Mouse (Mus musculus) liver, embryonic 14.5 days (tissue): ENCODE measurements around the gene Gm10271. TPM values are rescaled to one million over a fixed set of nuclear protein-coding genes. Genes with fewer than 3 reads are reported as not detected.

ENCODE experiments used
- ATAC-seq: fragments of 200-750 bp; cut with Nextera tagmentation; 2 replicates; pipeline ENCODE4 v1.8.0; 2017; ENCODE audit warnings: moderate number of reproducible peaks, mild to moderate bottlenecking, moderate library complexity; ENCODE audit not compliant: insufficient read depth
- DNase-seq, 3 experiments: peaks; one replicate each; pipeline ENCODE4 v3.0.0-alpha.2; 2012 to 2013; ENCODE audit warnings: low read depth in 3 of 3, low spot score in 3 of 3
- H3K27ac ChIP-seq: fragments of 300-500 bp; sonication (generic); 2 replicates; pipeline ENCODE4 v1.5.1; 2014; ENCODE audit warnings: moderate library complexity, mild to moderate bottlenecking, control low read depth, inconsistent platforms
- H3K27me3 ChIP-seq: fragments of 300-500 bp; sonication (generic); 2 replicates; pipeline ENCODE4 v1.6.1; 2014; ENCODE audit warnings: mild to moderate bottlenecking, low read length, moderate library complexity; ENCODE audit not compliant: control insufficient read depth, insufficient read depth
- H3K36me3 ChIP-seq: fragments of 300-500 bp; sonication (generic); replicated peaks from 2 replicates; pipeline ENCODE4 v1.6.1; 2014; ENCODE audit warnings: low read depth; ENCODE audit not compliant: control insufficient read depth, insufficient read depth
- H3K4me1 ChIP-seq, 2 experiments: fragments of 200-500 bp in 1 of 2; fragments of 300-500 bp in 1 of 2; sonication (generic) in 1 of 2; replicated peaks; 2 replicates each; pipeline ENCODE4 v1.6.1; 2012 to 2014; ENCODE audit warnings: antibody characterized with exemption in 1 of 2, inconsistent platforms in 1 of 2, low read length in 1 of 2; ENCODE audit not compliant: control insufficient read depth in 2 of 2, insufficient read depth in 2 of 2
- H3K4me2 ChIP-seq: fragments of 300-500 bp; sonication (generic); 2 replicates; pipeline ENCODE4 v1.6.1; 2014; ENCODE audit warnings: low read depth, mild to moderate bottlenecking, control low read depth, moderate library complexity
- H3K4me3 ChIP-seq, 2 experiments: fragments of 200-500 bp in 1 of 2; fragments of 300-500 bp in 1 of 2; sonication (generic) in 1 of 2; 2 replicates each; pipeline ENCODE4 v1.5.1; 2012 to 2014; ENCODE audit warnings: low read depth in 2 of 2, low read length in 2 of 2, mild to moderate bottlenecking in 2 of 2, control low read depth in 1 of 2, inconsistent platforms in 1 of 2, moderate library complexity in 1 of 2; ENCODE audit not compliant: insufficient read depth in 1 of 2
- H3K9ac ChIP-seq: fragments of 300-500 bp; sonication (generic); replicated peaks from 2 replicates; pipeline ENCODE4 v1.6.1; 2014; ENCODE audit warnings: mild to moderate bottlenecking, control low read depth, moderate library complexity
- H3K9me3 ChIP-seq: fragments of 300-500 bp; sonication (generic); 2 replicates; pipeline ENCODE4 v1.6.1; 2016; ENCODE audit warnings: low read length, mixed read lengths; ENCODE audit not compliant: control insufficient read depth
- CTCF ChIP-seq: IDR thresholded peaks from 2 replicates; pipeline ENCODE4 v1.5.1; 2016; ENCODE audit warnings: antibody characterized with exemption, low read depth, control low read depth
- EP300 ChIP-seq: IDR thresholded peaks from 2 replicates; pipeline ENCODE4 v1.6.1; 2016; ENCODE audit warnings: antibody characterized with exemption, low read depth
- WGBS: fragments of 180-500 bp; shearing (Covaris S2); extraction: QIAGEN DNeasy Blood & Tissue Kit; methylation state at CpG from one replicate; pipeline ENCODE4 v1.1.7; 2014; ENCODE audit not compliant: insufficient replicate concordance; 5-methylcytosine and 5-hydroxymethylcytosine counted together
- polyA plus RNA-seq, 2 experiments: library from polyadenylated mRNA; depleted of rRNA in 1 of 2; stranded (reverse) in 1 of 2; unstranded in 1 of 2; fragments of >200 nt; fragmentation: Nextera tagmentation in 1 of 2; extraction: Ambion mirVana in 1 of 2; gene quantifications; 2 replicates each; pipeline versions ENCODE4 v1.2.1 to v1.2.3; 2012 to 2014

Gene Gm10271
- polyA plus RNA-seq (2012; rRNA removed) (not detected in 2 replicates), polyA plus RNA-seq (2014; fragmentation: Nextera tagmentation; extraction: Ambion mirVana) (not detected in 2 replicates)

DNA sequence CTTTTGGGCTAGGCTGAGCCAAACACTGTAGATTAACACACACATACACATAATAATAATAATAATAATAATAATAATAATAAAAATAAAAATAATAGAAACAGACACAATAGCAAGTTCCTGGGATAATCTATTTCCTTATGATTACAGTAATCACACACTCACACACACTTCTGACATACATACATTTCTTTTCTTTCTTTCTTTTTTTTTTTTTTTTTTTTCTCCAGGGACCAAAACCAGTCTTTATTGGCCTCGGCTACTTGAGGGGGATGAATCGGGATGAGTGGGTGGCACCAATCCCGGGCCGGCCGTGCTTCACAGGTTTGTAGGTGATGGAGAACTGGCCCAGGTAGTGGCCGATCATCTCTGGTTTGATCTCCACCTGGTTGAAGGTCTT is at the start of gene Gm10271:
TSS of gene Gm10271 (minus strand) at position 101 of the 400 bp plus-strand sequence.
- Histone ChIP-seq H3K27ac (no peak within 1 kb of the TSS), H3K4me2 (no peak within 1 kb of the TSS), H3K9ac (no peak within 1 kb of the TSS), H3K36me3 (no peaks in the 10 kb centered on the region), H3K4me1 (no peaks in the 10 kb centered on the region), H3K9me3 (no peaks in the 10 kb centered on the region), H3K27me3 (no peaks in the 10 kb centered on the region), H3K4me3 (no peak within 1 kb of the TSS)
- TF ChIP-seq EP300 (no peak), CTCF (no peak)
- no peak for DNase-seq
- WGBS = 85% methylated on average over 6 of the region's 6 CpGs
- ATAC-seq = no peak

DNA sequence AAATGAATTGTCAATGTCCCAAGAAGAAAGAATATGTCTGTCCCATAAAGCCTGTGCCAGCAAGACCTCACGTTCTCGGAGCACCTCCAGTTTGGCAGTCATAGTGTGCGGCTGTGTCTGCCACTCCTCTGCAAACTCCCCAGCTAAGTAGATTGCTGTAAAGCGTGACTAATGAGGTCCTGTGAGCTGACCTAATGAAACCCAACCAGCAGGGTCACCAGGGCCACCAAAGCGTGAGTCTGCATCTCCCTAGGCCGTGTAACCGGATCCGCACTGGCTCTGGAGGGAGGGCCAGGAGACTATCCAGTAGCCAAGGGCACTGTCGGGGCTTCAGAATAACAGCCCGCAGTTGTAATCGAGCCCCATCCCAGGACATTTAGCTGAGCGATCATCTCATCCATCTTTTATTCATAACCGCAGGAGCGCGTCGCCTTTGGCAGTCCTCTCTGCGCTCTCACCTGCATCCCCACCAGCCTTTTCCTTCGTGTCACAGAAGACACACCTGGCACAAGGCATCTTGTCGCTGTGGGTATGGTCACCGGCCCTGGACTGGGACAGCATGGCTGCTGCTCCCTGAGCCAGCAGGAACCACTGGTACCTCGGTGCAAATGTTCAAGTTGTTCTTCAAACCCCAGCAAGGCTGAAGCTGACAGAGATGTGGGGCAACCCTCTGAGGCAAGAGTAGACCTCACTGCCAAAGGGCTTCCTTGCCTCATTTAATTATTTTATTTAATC is 48.8 kb upstream of the Gm10271 start:
- no peak for TF ChIP-seq EP300
- no peak for TF ChIP-seq CTCF
- DNase-seq (no peak), ATAC-seq (no peak)
- no peaks in the 10 kb centered on the region; the same call in none of the 2 replicates for H3K9me3 ChIP-seq
- H3K4me2 ChIP-seq = no peak overlapping the region
- H3K4me1 ChIP-seq = no peaks in the 10 kb centered on the region
- WGBS = 47% methylated on average over 21 of the region's 21 CpGs
- no peaks in the 10 kb centered on the region for H3K36me3 ChIP-seq
- H3K27ac ChIP-seq = no peak overlapping the region
- H3K27me3 ChIP-seq = peaks cover 2% of the 10 kb centered on the region; the same call in 1 of the 2 replicates
- no peak overlapping the region for H3K9ac ChIP-seq
- H3K4me3 ChIP-seq = no peak overlapping the region

DNA sequence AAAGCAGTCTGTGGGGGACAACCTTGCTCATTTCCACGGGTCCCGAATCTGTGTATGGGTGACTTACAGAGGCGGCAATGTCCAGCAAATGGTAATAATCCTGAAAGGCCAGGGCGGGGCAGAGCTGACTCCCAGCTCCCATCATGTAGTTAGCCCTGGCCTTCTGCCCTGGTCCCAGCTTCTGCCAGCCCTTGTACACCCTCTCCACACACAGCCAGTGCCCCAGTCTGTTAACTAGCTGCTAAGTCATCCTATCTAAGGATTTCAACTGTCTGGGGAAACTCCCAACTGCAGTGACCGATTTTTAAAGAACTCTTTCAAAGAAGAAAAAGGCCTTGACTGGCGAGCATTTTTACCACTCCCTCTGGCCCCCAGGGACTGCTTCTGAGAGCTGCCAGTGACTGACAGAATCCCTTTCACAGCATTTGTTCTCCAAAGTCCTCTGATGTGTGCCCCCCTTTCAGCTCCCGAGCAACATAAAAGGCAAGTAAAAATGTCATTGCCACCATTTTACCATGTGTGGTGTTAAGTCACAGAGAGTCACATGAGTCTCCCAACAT is 46.0 kb upstream of the Gm10271 start:
- Histone ChIP-seq H3K27me3 (peaks cover 2% of the 10 kb centered on the region; the same call in 1 of the 2 replicates), H3K27ac (no peak overlapping the region), H3K4me1 (no peaks in the 10 kb centered on the region), H3K4me3 (no peak overlapping the region), H3K9ac (no peak overlapping the region), H3K36me3 (no peaks in the 10 kb centered on the region), H3K4me2 (no peak overlapping the region), H3K9me3 (no peaks in the 10 kb centered on the region; the same call in none of the 2 replicates)
- ATAC-seq (no peak), DNase-seq (no peak)
- WGBS = 63% methylated on average over 7 of the region's 7 CpGs
- no peak for TF ChIP-seq CTCF
- TF ChIP-seq EP300 = no peak

DNA sequence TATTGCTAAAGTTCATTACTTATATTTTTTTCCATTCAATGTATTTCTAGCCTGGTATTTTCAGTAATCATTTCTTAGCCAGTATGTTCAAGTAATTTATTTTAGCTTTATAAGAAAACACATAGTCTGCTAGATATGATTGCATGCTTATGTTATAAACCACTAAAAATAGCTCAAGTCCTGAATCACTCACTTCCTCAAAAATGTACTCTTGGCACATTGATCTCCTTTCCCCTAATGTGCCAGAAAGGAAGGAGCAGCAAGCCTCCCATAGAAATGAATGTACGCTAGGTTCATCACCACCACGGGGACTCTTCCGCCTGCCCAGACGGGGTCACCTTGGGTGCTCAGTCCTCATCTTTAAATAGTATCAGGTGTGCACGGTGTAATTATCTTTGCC is 42.2 kb upstream of the Gm10271 start:
- WGBS = 75% methylated on average over 5 of the region's 5 CpGs

DNA sequence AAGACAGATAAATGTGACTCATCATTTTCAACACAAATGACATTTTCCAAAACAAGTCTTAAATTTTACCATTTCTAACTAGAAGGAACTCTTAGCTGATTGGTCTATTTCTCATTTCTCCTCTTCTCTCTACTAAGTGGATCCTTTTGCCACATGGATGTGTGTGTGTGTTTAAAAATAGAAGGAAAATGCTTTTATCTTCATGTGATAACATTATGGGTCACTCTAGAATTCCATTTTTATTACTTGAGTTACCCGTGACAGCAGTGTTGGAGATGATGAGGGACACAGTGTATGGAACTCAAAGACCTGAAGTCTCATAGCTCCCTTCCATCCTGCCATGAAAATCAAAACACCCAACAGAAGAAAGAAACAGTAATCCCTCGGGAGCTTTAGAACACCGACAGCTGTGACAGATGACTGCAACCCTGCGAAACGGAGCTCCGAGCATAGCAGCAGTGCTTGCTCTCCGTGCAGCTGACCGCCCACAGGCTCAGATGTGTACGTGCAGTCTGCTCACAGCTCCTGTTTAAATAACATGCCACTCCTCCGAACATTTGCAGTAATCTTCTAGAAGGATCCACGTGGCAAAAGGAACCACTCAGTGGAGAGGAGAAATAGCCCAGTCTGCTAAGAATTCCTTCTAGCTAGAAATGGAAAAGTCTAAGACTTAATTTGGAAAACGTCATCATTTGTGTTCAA is 41.4 kb upstream of the Gm10271 start:
- Histone ChIP-seq H3K4me2 (no peak overlapping the region), H3K4me1 (no peaks in the 10 kb centered on the region), H3K36me3 (no peaks in the 10 kb centered on the region), H3K9me3 (no peaks in the 10 kb centered on the region; the same call in none of the 2 replicates), H3K4me3 (no peak overlapping the region), H3K27me3 (no peaks in the 10 kb centered on the region), H3K27ac (no peak overlapping the region), H3K9ac (no peak overlapping the region)
- no peak for TF ChIP-seq CTCF
- no peak for TF ChIP-seq EP300
- no peak for ATAC-seq
- WGBS = 50% methylated on average over 12 of the region's 12 CpGs
- DNase-seq = no peak

More for the DNA sequence above, 42.2 kb upstream of the Gm10271 start:
- Histone ChIP-seq H3K27ac (no peak overlapping the region), H3K4me3 (no peak overlapping the region), H3K4me1 (no peaks in the 10 kb centered on the region), H3K27me3 (no peaks in the 10 kb centered on the region), H3K9ac (no peak overlapping the region), H3K9me3 (no peaks in the 10 kb centered on the region; the same call in none of the 2 replicates), H3K4me2 (no peak overlapping the region), H3K36me3 (no peaks in the 10 kb centered on the region)
- TF ChIP-seq EP300 (no peak), CTCF (no peak)
- DNase-seq (no peak), ATAC-seq (no peak)
